Mouse (Mus musculus): ENCODE results near the gene Pik3r4.
A peak's percentile ranks its signal among the peaks of the same experiment; 100 is the strongest.

Pik3r4 gene

DNA sequence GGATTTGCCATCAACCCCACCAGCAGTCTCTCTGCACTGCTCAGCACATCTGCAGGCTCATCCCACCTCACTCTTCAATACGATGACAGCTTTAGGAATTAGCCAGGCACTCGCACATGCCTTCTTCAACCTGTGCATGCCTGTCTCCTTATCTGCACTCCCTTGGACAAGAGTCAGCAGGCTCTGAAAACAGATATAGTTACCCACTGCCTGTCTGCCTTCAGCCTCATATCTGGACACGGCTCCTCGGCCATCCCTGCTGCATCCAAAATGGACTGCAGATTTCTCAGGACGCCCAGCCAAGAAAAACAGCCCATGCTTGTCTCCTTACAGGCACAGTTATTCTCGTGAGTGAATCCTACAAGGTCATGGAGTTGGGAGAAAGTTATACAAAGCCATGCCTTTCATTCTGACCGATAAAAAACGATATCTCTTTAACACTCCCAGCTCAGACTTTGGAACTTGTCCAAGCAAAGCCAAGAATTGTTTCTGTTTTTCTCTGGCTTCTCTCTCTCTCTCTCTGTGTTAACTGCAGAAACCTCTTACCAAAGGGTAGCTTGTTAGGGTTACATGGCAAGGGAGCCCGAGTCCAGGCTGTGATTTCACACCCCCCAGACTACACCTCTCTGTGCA, 55.1 kb downstream of the Pik3r4 start:
- DNase-seq = peak; percentile 34 to 62

DNA sequence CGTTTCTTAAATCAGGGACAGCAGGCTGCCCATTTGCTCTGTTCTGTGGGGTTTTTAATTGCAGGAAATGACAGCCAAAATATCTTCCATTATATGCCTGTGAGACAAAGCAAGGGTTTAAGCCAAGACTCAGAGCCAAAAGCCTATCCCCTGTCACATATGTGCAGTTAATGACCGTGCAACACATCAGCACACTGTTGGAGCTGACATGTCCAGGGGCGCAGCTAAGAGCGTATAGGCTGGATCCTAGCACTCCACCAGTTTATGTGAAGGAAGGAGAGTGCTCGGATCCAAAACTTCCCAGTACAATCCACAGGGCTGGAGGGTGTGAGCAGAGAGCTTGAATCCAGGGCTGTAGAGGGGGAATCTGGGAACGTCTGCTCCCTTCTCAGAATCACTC, 57.9 kb downstream of the Pik3r4 start:
- DNase-seq = no peak

DNA sequence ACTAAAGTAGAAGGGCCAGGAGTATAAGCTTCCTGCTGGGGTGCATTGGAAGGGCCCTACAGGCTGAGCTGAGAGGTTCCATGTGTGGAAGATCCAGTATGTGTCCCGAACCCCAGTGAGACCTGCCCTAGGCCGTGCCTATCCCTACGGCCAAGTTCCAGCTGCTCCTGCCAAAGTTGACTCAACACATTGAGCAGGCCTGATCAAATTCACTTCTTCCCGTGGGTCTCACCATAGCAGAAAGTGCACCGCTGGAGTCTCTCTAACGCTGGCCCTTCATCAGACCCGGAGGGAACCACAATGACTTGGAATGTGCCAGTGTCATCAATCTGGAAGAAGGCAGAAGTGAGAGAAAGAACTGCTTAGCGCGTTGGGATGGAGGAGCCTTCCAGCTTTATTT, 59.2 kb downstream of the Pik3r4 start:
- DNase-seq = peak in 1 of 2 experiments; percentile 32

DNA sequence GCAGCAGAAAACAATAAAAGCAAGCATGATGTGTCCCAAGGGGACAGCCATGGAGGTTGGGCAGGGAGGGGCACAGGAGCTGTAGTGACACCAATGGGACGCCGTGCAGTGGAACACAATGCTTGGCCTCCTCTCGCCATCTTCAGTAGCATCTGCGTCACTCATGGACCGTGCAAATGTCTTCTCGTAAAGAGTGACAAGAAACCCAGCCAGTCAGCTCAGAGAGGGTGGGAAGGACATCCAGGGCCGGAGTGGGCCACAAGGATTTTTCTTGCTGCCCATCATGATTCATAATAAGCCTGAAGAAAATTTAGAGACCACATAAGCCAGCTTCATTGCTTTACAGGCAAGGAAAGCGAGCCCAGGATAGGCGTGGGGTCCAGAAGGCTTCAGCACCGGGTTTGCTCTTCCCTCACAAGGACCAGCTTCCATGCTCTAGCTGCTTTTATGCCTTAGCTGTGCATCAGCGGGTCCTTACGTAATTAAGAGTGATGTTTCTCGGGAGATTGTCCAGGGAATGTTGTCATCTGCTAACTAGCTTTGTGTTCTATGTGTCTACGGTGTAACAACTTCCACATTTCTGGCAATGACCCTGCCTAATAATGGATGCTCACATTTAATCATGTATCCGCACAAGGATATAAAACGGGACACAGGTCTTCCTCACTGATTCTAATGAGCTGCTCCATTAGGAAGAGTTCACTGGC, 61.6 kb downstream of the Pik3r4 start:
- no peak for DNase-seq

DNA sequence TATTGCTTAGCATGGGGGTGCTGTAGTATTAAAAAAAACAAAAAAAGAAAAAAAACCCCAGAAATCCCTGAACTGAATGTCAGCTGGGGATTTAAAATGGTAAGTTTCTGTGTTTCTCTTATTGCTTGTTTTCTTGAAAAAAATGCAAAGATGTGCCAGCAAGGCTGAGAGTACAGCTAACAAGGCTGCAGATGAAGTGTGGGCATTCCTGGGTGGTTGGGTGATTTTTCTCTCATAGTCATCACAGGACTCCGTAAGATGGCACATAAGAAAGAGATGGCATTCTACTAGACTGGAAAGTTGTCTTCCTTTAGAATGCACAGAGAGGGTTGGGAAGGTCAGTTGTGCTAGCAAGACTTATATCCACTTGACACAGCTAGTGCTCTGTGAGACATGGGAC, 62.2 kb downstream of the Pik3r4 start:
- no peak for DNase-seq

DNA sequence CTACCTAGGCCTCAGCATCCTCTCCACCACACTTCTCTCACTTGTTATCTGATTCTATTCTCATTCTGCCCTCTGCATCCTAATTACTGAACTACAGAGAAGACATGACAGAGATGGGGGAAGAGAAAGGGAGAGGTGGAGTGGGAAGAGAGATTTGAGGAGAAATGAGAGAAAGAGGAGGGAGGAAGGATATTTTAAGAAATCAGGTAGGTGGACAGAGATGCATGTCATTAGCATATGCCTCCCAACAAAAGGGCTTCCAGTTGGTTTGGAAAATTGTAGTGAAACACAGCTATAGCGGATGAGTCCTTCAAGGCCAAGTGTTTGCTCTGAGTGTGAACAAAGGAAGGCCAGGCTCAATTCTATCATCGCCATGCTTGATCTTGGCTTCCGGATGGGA, 69.3 kb downstream of the Pik3r4 start:
- DNase-seq = no peak

DNA sequence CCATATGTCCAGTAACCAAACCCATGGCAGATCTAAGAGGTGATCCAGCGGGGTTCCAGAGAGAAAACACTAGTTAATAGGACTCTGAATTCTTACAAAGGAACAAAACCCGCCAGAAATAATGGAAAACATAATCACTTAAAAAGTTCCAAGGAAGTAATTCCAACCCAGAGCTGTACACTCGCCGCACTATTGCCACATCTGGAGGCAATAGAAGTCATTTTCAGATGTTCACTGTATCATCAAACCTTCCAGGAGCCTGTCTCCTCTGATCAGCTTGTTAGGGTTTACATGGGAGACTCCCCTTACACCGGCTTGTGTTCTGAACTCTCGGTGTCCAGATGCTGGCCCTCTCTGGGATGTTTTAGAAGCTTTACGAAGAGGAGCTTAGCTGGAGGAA, 76.6 kb downstream of the Pik3r4 start:
- no peak for DNase-seq

DNA sequence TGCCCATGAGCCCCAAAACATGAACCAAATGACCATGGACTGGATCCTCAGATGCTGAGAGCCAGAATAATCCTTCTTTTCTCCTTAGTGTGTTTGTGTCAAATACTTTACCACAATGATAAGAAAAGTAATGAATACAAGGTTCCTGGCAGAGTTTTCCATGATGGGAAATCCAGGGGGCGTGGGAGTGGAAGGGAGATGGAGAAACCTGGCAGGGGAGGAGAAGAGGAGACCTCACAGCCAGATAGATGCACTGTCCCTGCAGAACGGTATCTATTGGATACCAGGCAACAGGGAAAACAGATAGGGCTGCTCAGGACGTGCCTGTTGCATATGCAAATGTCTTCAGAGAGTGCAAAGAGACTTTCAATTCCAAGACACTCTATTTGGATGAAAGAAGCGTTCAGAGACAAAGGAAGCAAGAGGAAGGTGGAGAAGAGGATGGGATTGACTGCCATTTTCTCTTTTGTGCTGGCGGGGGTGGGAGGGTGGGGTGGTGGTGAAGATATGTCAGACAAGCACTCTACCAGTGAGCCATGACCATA, 77.1 kb downstream of the Pik3r4 start:
- DNase-seq = no peak

DNA sequence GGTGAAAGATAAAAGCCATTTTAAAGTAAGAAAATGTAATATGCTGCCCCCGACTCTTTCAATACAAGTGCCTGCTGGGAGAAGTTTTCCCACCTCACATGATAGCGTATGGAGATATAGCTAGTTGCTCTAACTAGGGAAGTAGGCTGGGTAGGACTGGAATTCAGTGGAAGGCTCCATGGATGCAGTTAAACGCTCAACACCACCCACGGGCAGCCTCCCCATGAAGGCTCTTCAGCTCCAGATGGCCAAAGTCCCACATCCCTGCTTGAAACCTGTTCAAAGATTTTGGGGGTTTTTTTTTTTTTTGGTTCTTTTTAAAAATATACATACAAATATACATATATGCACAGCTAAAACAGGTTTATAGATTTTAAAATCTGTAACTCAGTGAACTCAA, 77.7 kb downstream of the Pik3r4 start:
- no peak for DNase-seq

DNA sequence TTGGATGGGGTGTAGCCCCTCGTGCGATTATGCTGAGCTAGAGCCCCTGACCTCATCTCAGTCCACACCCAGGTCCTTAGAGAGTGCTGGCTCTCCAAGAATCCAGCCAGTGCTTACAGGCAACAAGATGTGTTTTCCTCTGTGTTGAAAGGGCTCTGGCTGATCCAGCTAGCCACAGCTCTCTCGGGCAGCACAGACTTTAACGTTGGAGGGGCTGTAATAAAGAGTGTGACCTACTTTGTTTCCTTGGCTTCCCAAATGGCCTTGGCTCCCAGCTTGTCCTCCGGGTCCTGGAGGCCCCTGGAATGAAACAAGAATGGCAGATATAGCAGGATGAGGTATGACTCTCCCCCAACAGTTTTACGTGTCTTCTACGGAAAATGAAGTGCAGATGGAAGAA, 89.2 kb downstream of the Pik3r4 start:
- DNase-seq = no peak

DNA sequence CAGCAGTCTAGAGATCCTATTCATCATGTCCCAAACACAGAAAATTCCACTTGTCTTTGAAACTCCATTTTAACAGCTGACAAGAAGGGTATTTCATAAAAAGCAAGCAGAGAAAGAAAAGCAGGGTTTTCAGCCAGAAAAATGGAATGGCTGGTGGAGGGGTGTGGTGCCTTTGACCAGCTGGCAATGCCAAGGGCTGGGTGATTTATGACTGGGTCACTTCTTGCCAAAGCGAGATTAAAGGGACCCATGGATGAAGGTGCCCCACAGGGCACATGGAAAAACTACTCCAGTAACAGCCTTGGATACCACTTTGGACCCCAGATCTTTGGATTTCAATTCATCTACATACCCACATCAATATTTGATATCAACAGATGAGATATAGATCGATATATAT, 91.9 kb downstream of the Pik3r4 start:
- no peak for DNase-seq

DNA sequence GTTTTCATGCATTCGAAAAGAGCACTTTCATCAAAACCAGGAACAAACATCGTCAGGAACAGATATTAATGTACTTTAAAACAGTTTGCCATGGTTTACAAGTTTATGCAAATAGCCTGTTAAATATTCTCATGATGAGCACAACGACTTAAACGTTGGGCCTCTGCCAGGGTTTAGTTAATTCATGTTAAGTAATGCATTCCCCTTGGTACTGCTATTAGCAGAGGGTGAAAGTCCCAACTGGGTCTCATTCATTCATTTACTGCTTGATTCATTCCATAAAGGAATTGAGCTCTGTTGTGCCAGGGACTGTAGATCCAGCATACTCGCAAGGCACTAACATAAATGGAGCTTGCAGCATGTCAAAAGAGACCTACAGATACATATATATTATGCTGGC, 92.4 kb downstream of the Pik3r4 start:
- DNase-seq = no peak

All from lung, postnatal 4 days (tissue).